Mouse (Mus musculus) limb, embryonic 14.5 days (tissue): ENCODE measurements at regions not wholly inside any gene's neighbourhood (a gene's known extent, or its start where the extent isn't known, plus 50 kb on each side); places are given as distances from the start of the nearest gene placed in this dataset.
"Not testable (repeated sequence)": the region's sequence is repeated elsewhere in the genome, so short reads cannot be mapped to it uniquely, and the experiment has no call there.

Experiments used
- ATAC-seq: fragments of 200-750 bp; cut with Nextera tagmentation; 2 replicates; pipeline ENCODE4 v1.8.0; 2017; ENCODE audit warnings: low read depth, moderate number of reproducible peaks, moderate TSS enrichment; ENCODE audit not compliant: low FRiP score
- DNase-seq: peaks from one replicate; pipeline ENCODE4 v3.0.0-alpha.2; 2015; ENCODE audit warnings: low spot score
- H3K27ac ChIP-seq: fragments of 300-500 bp; sonication (generic); replicated peaks from 2 replicates; pipeline ENCODE4 v1.5.1; 2014; ENCODE audit warnings: low read depth, mild to moderate bottlenecking, low read length, moderate library complexity, mixed read lengths
- H3K27me3 ChIP-seq: fragments of 300-500 bp; sonication (generic); 2 replicates; pipeline ENCODE4 v1.6.1; 2014; ENCODE audit warnings: low read length, mixed read lengths; ENCODE audit not compliant: control insufficient read depth, insufficient read depth
- H3K36me3 ChIP-seq: fragments of 300-500 bp; sonication (generic); 2 replicates; pipeline ENCODE4 v1.6.1; 2014; ENCODE audit warnings: mild to moderate bottlenecking, low read length, moderate library complexity, mixed read lengths; ENCODE audit not compliant: control insufficient read depth, insufficient read depth
- H3K4me1 ChIP-seq: fragments of 300-500 bp; sonication (generic); 2 replicates; pipeline ENCODE4 v1.6.1; 2014; ENCODE audit warnings: antibody characterized with exemption, low read length, mixed read lengths; ENCODE audit not compliant: control insufficient read depth, insufficient read depth
- H3K4me2 ChIP-seq: fragments of 300-500 bp; sonication (generic); replicated peaks from 2 replicates; pipeline ENCODE4 v1.6.1; 2014; ENCODE audit warnings: low read depth, mild to moderate bottlenecking, low read length, moderate library complexity; ENCODE audit not compliant: severe bottlenecking
- H3K4me3 ChIP-seq: fragments of 300-500 bp; sonication (generic); replicated peaks from 2 replicates; pipeline ENCODE4 v1.5.1; 2014; ENCODE audit warnings: low read length
- H3K9ac ChIP-seq: fragments of 300-500 bp; sonication (generic); 2 replicates; pipeline ENCODE4 v1.6.1; 2014; ENCODE audit warnings: mild to moderate bottlenecking, low read depth, low read length, moderate library complexity; ENCODE audit not compliant: severe bottlenecking
- H3K9me3 ChIP-seq: fragments of 300-500 bp; sonication (generic); 2 replicates; pipeline ENCODE4 v1.6.1; 2016; ENCODE audit warnings: low read length; ENCODE audit not compliant: control insufficient read depth
- POLR2A ChIP-seq: fragments of 200-500 bp; IDR thresholded peaks from 2 replicates; pipeline ENCODE4 v1.8.0; 2012; ENCODE audit warnings: inconsistent platforms, mild to moderate bottlenecking, moderate library complexity, borderline replicate concordance; ENCODE audit not compliant: insufficient read depth, insufficient read length; ENCODE audit errors: extremely low read depth
- WGBS: fragments of 180-500 bp; shearing (Covaris S2); extraction: QIAGEN DNeasy Blood & Tissue Kit; methylation state at CpG from one replicate; pipeline ENCODE4 v1.1.7; 2014; 5-methylcytosine and 5-hydroxymethylcytosine counted together

- Histone ChIP-seq H3K27me3 (no peaks in the 10 kb centered on the region), H3K27ac (no peak overlapping the region), H3K9ac (no peak overlapping the region), H3K36me3 (no peaks in the 10 kb centered on the region), H3K4me1 (no peaks in the 10 kb centered on the region), H3K4me3 (no peak overlapping the region), H3K4me2 (no peak overlapping the region), H3K9me3 (no peaks in the 10 kb centered on the region)
- no peak for ATAC-seq
- no peak for DNase-seq
- WGBS, result 77% methylated on average over 3 of the region's 3 CpGs
- TF ChIP-seq POLR2A, result no peak
Measured at GRCm38 (mm10) chr13:102014958-102015357, 246.9 kb upstream of the Pik3r1 start.

- Histone ChIP-seq H3K9ac (no peak overlapping the region), H3K4me3 (no peak overlapping the region), H3K4me2 (no peak overlapping the region), H3K27me3 (no peaks in the 10 kb centered on the region), H3K4me1 (no peaks in the 10 kb centered on the region), H3K9me3 (no peaks in the 10 kb centered on the region), H3K36me3 (no peaks in the 10 kb centered on the region), H3K27ac (no peak overlapping the region)
- 89% methylated on average over 5 of the region's 5 CpGs for WGBS
- ATAC-seq (no peak), DNase-seq (no peak)
- TF ChIP-seq POLR2A, result no peak
Measured at GRCm38 (mm10) chr13:102016518-102016917, 248.5 kb upstream of the Pik3r1 start.

GRCm38 (mm10) chr13:102022273-102022672 lies 254.3 kb upstream of the Pik3r1 start:
- ATAC-seq (no peak), DNase-seq (no peak)
- Histone ChIP-seq H3K27ac (no peak overlapping the region), H3K36me3 (no peaks in the 10 kb centered on the region), H3K27me3 (no peaks in the 10 kb centered on the region), H3K4me1 (no peaks in the 10 kb centered on the region), H3K9ac (no peak overlapping the region), H3K4me3 (no peak overlapping the region), H3K9me3 (no peaks in the 10 kb centered on the region), H3K4me2 (no peak overlapping the region)
- 71% methylated on average over 1 of the region's 1 CpGs for WGBS
- no peak for TF ChIP-seq POLR2A

GRCm38 (mm10) chr13:102022757-102023156 lies 254.7 kb upstream of the Pik3r1 start:
- H3K36me3 ChIP-seq, result no peaks in the 10 kb centered on the region

GRCm38 (mm10) chr13:102023624-102024023 lies 255.6 kb upstream of the Pik3r1 start:
- TF ChIP-seq POLR2A, result no peak
- H3K4me2 ChIP-seq, result no peak overlapping the region
- DNase-seq (no peak), ATAC-seq (no peak)
- no peaks in the 10 kb centered on the region for H3K27me3 ChIP-seq
- WGBS, result 91% methylated on average over 1 of the region's 1 CpGs
- no peak overlapping the region for H3K9ac ChIP-seq
- H3K4me1 ChIP-seq, result no peaks in the 10 kb centered on the region
- no peak overlapping the region for H3K27ac ChIP-seq
- no peak overlapping the region for H3K4me3 ChIP-seq
- H3K9me3 ChIP-seq, result no peaks in the 10 kb centered on the region
- no peaks in the 10 kb centered on the region for H3K36me3 ChIP-seq

More at GRCm38 (mm10) chr13:102022757-102023156, 254.7 kb upstream of the Pik3r1 start:
- H3K27ac ChIP-seq, result no peak overlapping the region
- no peak overlapping the region for H3K4me3 ChIP-seq
- no peak for TF ChIP-seq POLR2A
- H3K9me3 ChIP-seq, result no peaks in the 10 kb centered on the region
- no peak overlapping the region for H3K9ac ChIP-seq
- WGBS, result 86% methylated on average over 4 of the region's 4 CpGs
- no peak for ATAC-seq
- no peak overlapping the region for H3K4me2 ChIP-seq
- H3K4me1 ChIP-seq, result no peaks in the 10 kb centered on the region
- H3K27me3 ChIP-seq, result no peaks in the 10 kb centered on the region
- no peak for DNase-seq

GRCm38 (mm10) chr13:102025138-102025537 lies 257.1 kb upstream of the Pik3r1 start:
- Histone ChIP-seq H3K4me1 (no peaks in the 10 kb centered on the region), H3K9me3 (no peaks in the 10 kb centered on the region), H3K4me2 (no peak overlapping the region), H3K4me3 (no peak overlapping the region), H3K9ac (no peak overlapping the region), H3K27ac (no peak overlapping the region), H3K36me3 (no peaks in the 10 kb centered on the region), H3K27me3 (no peaks in the 10 kb centered on the region)
- 70% methylated on average over 3 of the region's 3 CpGs for WGBS
- no peak for TF ChIP-seq POLR2A
- no peak for DNase-seq
- no peak for ATAC-seq

- not testable (repeated sequence) for H3K4me2 ChIP-seq, H3K9me3 ChIP-seq, H3K4me1 ChIP-seq, H3K27ac ChIP-seq, H3K4me3 ChIP-seq, H3K27me3 ChIP-seq, DNase-seq, H3K9ac ChIP-seq, ATAC-seq, H3K36me3 ChIP-seq
- WGBS, result 78% methylated on average over 2 of the region's 2 CpGs
Measured at GRCm38 (mm10) chr13:102025547-102025946, 257.5 kb upstream of the Pik3r1 start.
